Mouse (Mus musculus) layer of hippocampus, adult 6 months (tissue): ENCODE results near the gene Rtn4r. TPM values are rescaled to one million over a fixed set of nuclear protein-coding genes. Genes with fewer than 3 reads are reported as not detected.

Experiments
- long read RNA-seq, 2 experiments: library from polyadenylated mRNA; unstranded; transcript quantifications; one replicate each; pipeline ENCODE4 v2.0.0; 2019 to 2020
- microRNA-seq: library from miRNA; unstranded; fragments of <30 nt; microRNA quantifications from one replicate; pipeline ENCODE4 v1.2.0, GENCODE M21; 2020
- polyA plus RNA-seq: library from polyadenylated mRNA; unstranded; fragments of <200 nt; fragmentation: Nextera tagmentation; gene quantifications from 2 replicates; pipeline ENCODE4 v1.2.3, GENCODE M21; 2021

The Rtn4r gene
- polyA plus RNA-seq, result 10.2 and 12.5 TPM in 2 replicates
- long read RNA-seq, experiment 1, partial matches to known transcripts, result 17 of 20 reads
- long read RNA-seq, experiment 1, other reads (novel, unspliced or antisense), result 1 of 20 reads
- long read RNA-seq, experiment 2, transcript Rtn4r-201 (2 exons, 1,938 nt), result major isoform, 8 of 22 reads
- long read RNA-seq, experiment 2, partial matches to known transcripts, result 12 of 22 reads
- long read RNA-seq, experiment 2, other reads (novel, unspliced or antisense), result 2 of 22 reads

DNA sequence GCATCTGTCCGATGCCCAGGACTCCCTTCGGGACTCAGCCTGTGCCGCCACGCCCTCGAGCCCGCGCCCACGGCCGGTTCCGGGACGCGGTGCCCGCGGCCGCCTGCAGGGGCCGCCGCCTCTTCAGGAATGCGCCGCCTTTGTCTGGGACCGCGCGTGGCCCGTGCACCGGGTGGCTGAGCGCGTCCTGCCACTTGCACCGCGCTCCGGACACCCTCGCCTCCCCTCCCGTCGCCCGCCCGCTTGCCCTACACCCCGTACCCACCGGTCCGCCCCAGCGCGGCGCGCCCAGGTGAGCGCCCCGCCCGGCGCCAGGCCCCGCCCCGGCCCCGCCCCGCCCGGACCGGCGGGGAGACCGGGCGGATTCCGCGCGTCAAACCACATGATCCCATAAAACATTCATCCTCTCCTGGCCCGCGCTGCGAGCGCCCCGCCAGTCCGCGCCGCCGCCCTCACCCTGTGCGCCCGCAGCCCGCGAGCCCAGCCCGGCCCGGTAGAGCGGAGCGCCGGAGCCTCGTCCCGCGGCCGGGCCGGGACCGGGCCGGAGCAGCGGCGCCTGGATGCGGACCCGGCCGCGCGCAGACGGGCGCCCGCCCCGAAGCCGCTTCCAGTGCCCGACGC lies at the start of gene Rtn4r:
Gene Rtn4r, plus strand, starts transcription at position 402 of the 621 bp plus-strand sequence.

Small RNA genes within 50 kb of the gene (microRNA-seq; reads per million reads assigned to microRNA genes)
- gene Mir6366, result not detected

Other genes with a start within 250 kb of the Rtn4r start
- 0.11 and 0.40 TPM in 2 replicates for gene Gm20518, start 236.0 kb upstream of the Rtn4r start, polyA plus RNA-seq
- not detected in 2 replicates for gene Tssk1, start 233.4 kb upstream of the Rtn4r start, polyA plus RNA-seq
- 85.0 and 101 TPM in 2 replicates for gene Dgcr2, start 229.1 kb upstream of the Rtn4r start, polyA plus RNA-seq
- not detected in 2 replicates for gene Tssk2, start 229.0 kb upstream of the Rtn4r start, polyA plus RNA-seq
- 16.4 and 18.7 TPM in 2 replicates for gene Ess2, start 216.3 kb upstream of the Rtn4r start, polyA plus RNA-seq
- gene Gsc2, start 212.6 kb upstream of the Rtn4r start, polyA plus RNA-seq, result not detected in 2 replicates
- 64.2 and 74.4 TPM in 2 replicates for gene Slc25a1, start 199.4 kb upstream of the Rtn4r start, polyA plus RNA-seq
- gene Vpreb2, start 147.2 kb upstream of the Rtn4r start, polyA plus RNA-seq, result not detected in 2 replicates
- 158 and 178 TPM in 2 replicates for gene Dgcr6, start 74.8 kb upstream of the Rtn4r start, polyA plus RNA-seq
- gene Prodh, start 37.4 kb upstream of the Rtn4r start, polyA plus RNA-seq, result 47.9 and 57.4 TPM in 2 replicates
- not detected in 2 replicates for gene Ccdc188, start 90.2 kb downstream of the Rtn4r start, polyA plus RNA-seq
- gene Zdhhc8, start 107.5 kb downstream of the Rtn4r start, polyA plus RNA-seq, result 15.7 and 16.8 TPM in 2 replicates
- 32.8 and 34.9 TPM in 2 replicates for gene Trmt2a, start 121.0 kb downstream of the Rtn4r start, polyA plus RNA-seq
- gene Ranbp1, start 121.1 kb downstream of the Rtn4r start, polyA plus RNA-seq, result 185 and 187 TPM in 2 replicates
- not detected in 2 replicates for gene Gm49776, start 130.7 kb downstream of the Rtn4r start, polyA plus RNA-seq
- 5.2 and 8.8 TPM in 2 replicates for gene Dgcr8, start 161.6 kb downstream of the Rtn4r start, polyA plus RNA-seq
- 124 and 138 TPM in 2 replicates for gene Tango2, start 220.5 kb downstream of the Rtn4r start, polyA plus RNA-seq
- gene Arvcf, start 220.5 kb downstream of the Rtn4r start, polyA plus RNA-seq, result 7.9 and 8.8 TPM in 2 replicates